Mouse (Mus musculus) monocyte, adult 5-6 weeks (primary cell): ENCODE results near the gene Akap13. TPM values are rescaled to one million over a fixed set of nuclear protein-coding genes. Genes with fewer than 3 reads are reported as not detected.
"Not testable (repeated sequence)": the region's sequence is repeated elsewhere in the genome, so short reads cannot be mapped to it uniquely, and the experiment has no call there.

Source experiments
- ATAC-seq: fragments of 153-309, 156-312 bp; replicated peaks from 2 replicates; pipeline ENCODE4 v1.8.0; 2017; ENCODE audit warnings: mild to moderate bottlenecking; ENCODE audit not compliant: low TSS enrichment, insufficient number of reproducible peaks, severe bottlenecking, poor library complexity, low FRiP score
- total RNA-seq: library from RNA; stranded (forward); fragments of 200-1000, 200-491, 200-594 nt; gene quantifications from 3 replicates; pipeline ENCODE4 v1.2.3, GENCODE M21; 2017

Akap13 gene
- total RNA-seq, 1 experiment from 2014 or later, result 580 TPM

DNA sequence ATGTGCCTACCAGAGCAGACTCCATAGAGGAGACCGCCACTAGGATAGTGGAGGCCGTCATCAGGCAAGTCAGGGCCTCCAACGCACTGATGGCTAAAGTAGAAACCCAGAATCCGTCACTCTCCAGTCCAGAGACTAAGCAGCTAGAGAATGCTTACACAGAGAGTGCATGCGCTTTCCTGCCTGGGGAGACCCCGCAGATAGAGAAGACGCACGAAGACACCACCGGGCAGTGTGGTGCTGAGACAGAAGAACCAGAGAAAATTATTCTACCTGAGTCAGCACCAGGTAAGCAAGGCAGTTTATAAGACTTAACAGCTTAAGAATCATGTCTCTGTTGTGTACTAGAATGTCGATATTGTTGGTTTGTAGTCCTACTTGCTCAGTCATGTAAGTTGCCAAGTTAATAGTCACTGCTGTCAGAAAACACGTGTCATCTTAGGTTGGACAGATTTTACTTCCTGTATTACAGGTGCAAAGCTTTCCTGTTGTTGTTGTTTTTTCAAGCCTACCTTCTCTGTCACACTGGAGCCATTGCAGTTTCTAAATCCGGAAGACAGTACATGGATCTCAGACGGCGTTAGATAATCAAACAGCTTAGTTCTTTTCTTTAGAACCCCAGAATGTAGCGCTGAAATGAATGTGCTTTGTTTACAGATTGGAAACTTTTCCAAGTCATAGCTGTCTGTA is 156.1 kb downstream of the Akap13 start:
- no peak for ATAC-seq

DNA sequence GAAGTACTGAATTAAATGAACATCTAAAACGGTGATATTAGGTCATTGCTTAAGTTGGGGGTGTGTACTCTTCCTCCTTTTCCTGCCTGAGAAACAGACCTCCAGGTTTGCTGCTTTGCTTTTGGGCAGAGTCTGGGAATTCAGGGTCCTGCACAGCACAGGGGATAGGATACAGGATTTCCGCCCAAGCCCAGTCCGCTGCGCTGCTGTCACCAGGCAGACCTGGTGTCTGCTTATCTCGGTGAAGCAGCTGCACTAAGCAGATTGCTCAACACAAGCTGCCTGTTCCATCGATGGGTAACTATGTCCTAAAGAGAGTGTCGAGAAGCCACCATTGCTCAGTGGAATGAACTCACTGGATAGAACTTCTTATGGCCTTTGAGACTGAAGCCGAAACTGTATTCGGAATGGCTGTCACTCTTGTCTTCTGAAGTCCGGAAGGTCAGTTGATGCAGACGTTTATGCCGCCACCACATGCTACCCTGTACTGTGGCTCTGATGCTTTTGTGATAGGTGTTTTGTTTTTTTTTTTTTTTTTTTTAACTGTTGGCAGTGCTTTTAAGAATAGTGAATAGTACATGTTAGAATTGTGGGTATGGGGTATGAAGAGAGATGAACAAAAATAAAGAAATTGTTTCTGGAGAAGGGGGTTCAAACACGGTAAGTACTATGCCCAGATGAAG is 156.8 kb downstream of the Akap13 start:
- ATAC-seq, result peak; percentile 21; the same call in 1 of the 2 replicates

DNA sequence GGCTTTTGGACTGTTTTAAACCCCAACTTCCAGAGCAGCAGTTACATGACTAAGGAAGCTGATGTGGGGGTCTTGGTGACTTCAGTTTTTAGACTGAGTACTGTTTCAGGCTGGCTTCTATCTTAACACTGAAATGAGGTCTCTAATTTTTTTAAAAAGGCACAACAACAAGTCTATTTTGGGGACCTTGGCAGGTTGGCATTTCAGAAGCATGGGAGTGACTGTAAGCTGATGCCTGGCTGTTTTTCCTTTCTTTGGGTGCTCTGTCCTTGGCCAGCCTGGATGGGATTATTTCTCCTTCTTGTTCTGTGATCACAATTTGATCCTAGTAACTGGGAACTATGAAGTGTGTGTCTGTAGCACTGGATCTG is 157.3 kb downstream of the Akap13 start:
- ATAC-seq, result no peak

DNA sequence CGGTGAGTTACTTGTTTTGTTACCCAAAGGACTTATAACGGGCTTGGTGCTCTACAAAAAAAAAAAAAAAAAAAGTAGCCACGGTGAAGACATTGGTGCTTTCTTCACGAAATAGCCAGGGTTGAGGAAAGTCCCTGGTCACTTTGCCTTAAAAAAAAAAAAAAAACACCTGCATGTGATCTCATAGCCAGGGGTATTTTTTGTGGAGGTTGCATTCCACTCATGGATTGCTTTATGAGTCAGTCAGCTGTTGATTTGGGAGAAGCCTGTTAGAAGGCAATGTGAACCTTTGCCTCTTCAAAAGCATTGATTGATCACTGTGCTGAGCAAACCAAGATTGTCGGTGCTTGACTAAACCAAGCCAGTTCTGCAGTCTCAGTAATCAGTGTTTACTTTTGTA is 157.9 kb downstream of the Akap13 start:
- no peak for ATAC-seq

DNA sequence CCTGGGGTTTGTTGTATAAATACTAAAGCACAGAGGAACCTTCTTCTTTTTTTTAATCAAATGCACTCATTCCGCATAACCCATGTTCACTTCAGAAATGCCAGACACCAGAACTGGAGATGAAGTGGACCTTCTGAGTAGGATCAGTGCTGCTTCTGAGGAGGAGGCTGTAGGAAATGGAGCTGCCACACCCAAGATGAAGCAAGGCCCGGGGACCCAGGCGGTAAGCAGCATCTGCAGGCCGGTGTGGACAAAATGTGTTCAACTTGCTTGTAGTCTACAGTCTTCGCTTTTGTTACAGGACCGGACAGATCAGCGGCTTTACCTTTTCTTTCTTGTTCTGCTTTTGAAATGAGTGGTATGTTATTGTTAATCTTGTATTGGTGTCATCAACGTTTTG is 159.5 kb downstream of the Akap13 start:
- no peak for ATAC-seq

DNA sequence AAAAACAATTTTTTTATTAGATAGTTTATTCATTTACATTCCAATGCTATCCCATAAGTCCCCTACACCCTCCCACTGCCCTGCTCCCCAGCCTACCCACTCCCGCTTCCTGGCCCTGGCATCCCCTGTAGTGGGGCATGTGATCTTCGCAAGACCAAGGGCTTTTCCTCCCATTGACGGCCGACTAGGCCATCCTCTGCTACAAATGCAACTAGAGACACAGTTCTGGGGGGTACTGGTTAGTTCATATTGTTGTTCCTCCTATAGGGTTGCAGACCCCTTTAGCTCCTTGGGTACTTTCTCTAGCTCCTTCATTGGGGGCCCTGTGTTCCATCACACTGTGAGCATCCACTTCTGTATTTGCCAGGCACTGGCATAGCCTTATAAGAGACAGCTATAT is 161.9 kb downstream of the Akap13 start:
- ATAC-seq, result not testable (repeated sequence)

DNA sequence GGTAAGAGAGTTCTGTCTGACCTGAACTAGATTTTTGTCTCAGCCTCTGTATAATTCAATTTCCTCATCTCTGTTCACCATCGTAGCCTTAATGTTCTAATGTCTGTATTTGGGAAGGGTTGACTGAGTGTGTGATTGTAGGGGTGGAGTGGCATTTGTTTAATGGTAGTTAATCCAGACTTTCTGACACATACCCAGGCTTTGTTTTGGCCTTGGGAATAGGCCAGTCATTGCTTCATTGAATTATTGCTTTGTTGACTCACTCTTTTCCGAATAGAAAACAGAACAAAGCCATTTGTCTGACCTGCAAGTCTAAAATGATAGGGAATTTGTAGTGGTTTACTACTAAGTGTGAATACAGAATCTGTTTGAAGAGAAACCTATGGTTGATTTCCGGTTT is 163.4 kb downstream of the Akap13 start:
- no peak for ATAC-seq

DNA sequence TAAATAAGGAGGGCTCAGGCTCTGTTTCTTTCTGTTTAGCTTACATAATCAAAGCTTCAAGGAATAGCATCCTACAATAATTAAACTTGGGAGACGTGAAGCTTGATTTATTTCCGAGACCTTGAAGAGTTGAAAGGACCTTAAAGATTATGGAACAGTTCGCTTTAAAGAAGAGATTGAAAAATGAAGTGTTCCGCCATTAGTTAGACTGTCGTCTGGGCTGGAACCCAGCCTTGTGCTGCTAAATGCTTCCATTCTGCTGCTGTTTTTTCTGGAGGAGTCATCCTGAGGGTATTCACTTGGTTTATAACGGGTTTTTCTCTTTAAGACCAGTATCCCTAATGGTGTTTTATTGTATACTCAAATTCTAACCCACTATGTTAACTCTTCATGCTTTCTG is 164.5 kb downstream of the Akap13 start:
- no peak for ATAC-seq

DNA sequence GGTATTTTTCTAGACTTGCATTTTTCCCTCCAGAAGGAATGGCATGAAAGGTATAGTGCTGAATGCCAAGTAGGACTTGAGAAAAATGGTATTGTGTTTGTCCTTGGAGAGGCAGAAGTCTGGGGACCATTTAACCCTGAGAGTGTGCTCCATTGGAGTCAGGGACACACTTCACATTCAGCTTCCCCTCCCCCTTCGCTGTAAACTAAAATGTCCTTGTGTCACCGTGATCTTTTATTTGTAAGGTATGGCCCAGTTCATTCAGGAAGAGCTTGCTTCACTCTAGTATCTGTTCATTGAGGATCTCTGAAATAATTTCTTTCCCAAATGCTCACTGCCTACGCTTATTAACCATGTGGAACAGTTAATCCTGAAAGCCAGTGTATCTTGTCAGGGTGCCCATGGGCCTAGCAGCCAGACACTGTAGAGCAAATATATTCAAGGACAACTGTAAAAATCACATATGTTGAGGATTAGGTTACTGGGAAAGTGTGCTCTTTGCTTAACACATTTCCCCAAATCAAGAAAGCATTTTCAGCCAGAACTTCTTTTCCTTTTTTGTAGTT is 165.1 kb downstream of the Akap13 start:
- no peak for ATAC-seq

DNA sequence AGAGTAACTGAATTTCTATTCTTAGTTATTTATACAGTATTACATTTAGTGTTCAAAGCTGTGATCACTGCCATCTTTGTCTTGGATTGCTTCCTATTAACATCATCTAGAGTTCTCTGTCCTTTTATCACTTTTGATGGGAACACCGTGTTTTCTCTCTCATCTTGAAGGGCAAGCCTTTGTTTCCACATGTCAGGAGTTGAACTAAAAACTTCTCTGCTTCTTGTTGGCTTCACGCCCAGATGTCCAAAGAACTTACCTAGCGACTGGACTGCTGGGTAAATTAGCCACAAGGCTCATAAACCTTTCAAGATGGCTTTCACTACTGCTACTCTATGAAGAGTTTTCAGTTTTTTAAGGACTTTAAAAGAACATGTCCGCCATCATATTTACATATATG is 165.6 kb downstream of the Akap13 start:
- no peak for ATAC-seq

DNA sequence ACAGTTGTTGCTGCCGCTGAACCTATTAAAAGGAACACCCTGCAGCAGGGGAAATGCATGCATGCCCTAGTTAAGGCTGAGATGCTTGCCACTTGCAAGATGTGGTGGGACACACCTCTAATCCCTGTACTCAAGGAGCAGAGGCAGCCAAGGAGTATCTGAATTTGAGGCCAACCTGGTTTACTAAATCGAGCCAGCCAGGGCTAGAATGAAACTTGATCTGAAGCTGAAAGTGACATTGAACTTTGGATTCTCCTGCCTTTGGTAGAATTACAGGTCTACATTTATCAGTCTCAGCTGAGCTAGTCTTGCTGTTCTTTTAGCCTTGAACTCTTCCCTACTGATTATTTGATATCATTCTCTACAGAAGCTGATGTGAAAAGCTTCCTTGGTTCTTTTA is 172.5 kb downstream of the Akap13 start:
- no peak for ATAC-seq

DNA sequence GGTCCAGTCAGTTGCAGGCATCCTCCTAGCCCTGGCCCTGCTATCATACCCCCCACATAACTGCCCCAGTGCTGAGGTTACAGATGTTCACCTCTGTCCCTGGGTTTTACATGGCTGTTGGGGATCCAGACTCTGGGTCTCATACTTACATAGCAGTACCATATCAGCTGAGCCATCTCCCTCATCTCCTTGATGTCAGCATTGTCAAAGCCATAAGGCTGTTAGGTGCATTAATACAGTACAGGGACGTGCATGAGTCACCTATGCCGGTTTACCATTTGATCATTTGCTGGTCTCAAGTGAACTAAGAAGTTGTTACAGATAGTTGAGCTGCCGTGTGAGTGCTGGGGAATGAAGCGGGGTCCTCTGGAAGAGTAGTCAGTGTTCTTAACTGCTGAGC is 174.3 kb downstream of the Akap13 start:
- no peak for ATAC-seq

DNA sequence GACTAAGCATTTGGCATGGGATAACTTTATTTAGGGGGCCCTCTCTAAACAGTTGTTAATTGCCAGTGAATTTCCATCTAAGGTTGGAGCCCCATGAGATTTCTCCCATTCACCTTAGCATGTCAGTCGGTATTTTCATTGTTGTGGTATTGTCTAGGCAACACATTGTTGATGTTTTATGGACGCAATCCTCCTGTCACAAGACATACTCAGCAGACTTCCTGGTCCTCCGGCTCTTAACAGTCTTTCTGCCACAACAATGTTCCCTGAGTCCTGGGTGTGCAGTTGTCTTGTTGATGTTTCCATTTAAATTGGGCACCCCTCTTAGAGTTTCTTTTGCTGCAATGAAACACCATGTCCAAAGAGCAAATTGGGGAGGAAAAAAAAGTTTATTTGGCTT is 177.6 kb downstream of the Akap13 start:
- ATAC-seq, result no peak

DNA sequence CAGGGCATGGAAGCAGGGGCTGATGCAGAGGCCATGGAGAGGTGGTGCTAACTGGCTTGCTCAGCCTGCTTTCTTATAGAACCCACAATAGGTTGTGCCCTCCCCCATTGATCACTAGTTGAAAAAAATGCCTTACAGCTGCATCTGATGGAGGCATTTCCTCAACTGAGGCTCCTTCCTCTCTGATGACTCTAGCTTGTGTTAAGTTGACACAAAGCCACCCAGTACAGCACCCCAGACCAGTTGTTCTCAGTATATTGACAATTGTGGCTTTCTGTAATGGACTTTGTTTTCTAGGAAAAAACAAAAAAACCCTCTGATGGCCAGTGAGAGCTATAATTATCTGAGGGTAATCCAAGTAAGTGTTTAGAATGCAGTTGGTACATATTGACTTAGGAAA is 178.1 kb downstream of the Akap13 start:
- no peak for ATAC-seq

DNA sequence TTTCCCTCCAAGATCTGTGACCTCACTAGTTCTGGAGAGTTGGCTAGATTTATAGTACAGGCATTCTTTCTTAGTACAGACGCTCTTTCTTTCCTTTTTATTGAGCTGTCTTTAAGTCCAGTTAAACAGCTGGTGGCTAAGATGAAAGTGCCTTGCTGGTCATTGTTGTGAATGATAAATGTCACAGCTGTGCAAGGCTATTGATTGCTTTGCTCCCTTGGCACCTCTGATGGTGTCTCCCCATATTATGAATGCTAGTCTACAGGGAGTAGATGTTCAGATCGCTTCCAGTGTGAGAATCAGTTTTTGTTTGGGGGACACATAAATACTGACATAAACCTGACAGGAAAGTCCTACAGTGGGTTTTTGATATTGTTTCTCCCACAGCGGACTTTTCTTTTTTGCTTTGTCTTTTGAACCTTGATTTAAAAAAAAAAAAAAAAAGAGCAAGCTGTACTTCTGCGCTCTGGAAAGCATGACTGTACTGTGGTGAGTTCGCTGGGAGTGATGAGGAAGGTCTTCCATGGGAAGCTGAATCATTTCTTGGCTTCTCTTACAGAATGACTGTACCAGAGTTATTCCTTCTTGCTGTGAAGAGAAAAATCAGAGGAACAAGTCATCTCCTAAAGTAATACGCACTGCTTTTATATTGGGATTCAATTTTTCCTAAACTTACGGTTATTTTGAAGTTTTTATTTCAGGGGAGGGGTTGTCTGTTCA is 178.6 kb downstream of the Akap13 start:
- ATAC-seq, result no peak

DNA sequence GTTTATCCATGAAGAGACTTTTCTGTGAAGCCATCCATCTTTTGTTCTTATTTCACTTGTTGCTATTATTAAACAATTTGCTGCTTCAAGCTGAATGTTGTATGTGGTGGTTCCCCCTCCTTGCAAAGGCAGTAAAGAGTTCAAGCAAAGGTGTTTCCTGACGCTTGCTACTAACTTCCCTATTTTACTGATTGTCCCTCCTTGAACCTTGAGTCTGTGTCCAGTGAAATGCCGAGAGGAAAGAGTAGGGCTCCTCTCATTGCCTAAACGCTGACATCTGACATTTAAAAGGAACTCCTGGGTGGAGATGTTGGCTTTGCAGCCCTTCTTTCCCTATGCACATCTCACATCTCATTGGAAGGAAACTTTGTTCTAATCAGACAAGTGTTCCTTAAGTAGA is 183.4 kb downstream of the Akap13 start:
- ATAC-seq, result peak; percentile 91

DNA sequence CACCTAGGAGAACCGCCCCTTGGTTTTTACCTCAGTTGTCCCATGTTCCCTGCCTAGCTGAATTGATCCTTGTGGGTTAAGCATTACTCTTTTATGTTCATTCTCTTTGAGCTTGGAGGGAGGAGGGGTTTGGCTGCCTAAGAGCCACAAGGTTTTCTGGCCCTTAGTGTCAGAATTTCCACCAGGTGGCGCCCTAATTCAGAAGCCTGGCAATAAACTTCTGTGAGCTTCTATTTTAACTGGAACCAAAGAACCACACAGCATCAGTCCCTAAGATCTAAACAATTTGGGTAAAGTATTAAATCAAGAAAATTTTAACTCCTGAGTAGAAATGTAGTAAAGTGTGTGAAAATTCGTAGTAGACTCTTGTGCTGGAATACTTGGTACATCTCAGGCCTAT is 184.2 kb downstream of the Akap13 start:
- 0 out of 2 replicates have a peak, but pooled peaks have one; percentile 47 for ATAC-seq

DNA sequence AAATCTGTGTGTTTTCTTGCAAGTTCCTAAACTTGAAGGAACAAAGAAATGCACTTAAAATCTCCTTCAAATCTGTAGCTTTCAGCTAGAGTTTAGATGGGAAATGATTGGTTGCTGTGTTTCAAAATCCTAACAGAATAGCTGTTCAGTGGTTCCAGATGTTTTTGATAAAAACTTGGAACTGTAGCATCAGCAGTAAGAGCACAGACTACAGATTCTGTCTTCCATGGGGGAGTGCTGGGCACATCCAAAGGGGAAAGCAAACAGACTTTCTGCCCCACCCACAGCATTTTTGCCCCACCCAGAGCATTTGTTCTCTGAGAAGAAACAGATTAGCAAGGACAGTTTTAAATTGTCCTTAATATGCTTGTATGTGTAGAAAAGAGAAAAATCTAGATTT is 184.7 kb downstream of the Akap13 start:
- ATAC-seq, result no peak

DNA sequence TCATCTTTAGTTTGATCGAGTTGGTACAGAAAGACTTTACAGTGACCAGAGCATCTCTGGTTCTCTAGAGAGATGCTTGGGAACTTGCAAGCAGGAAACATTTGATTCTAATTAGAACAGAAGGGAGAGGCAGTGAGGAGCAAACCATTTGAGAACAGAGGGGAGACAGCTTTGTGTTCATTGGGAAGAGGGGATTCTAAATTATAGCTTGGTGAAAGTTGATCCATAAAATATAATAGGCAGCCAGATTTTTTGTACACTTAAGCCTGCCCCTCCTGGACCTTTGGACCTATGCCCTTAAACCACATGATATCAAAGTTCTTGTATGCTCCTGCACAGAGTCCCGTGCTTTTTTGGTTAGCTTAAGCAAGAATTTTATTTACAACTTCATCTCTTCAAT is 185.3 kb downstream of the Akap13 start:
- no peak for ATAC-seq
